Mouse (Mus musculus) limb, embryonic 11.5 days (tissue): ENCODE measurements at regions not wholly inside any gene's neighbourhood (a gene's known extent, or its start where the extent isn't known, plus 50 kb on each side); places are given as distances from the start of the nearest gene placed in this dataset.

Experiments used
- ATAC-seq: fragments of 200-750 bp; cut with Nextera tagmentation; 2 replicates; pipeline ENCODE4 v1.8.0; 2017; ENCODE audit warnings: low read depth; ENCODE audit not compliant: insufficient number of reproducible peaks, low FRiP score, low TSS enrichment
- DNase-seq: peaks from one replicate; pipeline ENCODE4 v3.0.0-alpha.2; 2015; ENCODE audit warnings: low spot score
- H3K27ac ChIP-seq: fragments of 300-500 bp; sonication (generic); replicated peaks from 2 replicates; pipeline ENCODE4 v1.5.1; 2014; ENCODE audit warnings: low read depth, mild to moderate bottlenecking, low read length
- H3K27me3 ChIP-seq: fragments of 300-500 bp; sonication (generic); 2 replicates; pipeline ENCODE4 v1.6.1; 2014; ENCODE audit warnings: mild to moderate bottlenecking, low read length, mixed read lengths; ENCODE audit not compliant: control insufficient read depth, insufficient read depth
- H3K36me3 ChIP-seq: fragments of 300-500 bp; sonication (generic); 2 replicates; pipeline ENCODE4 v1.6.1; 2014; ENCODE audit warnings: mild to moderate bottlenecking, low read length, moderate library complexity, mixed read lengths; ENCODE audit not compliant: control insufficient read depth, insufficient read depth
- H3K4me1 ChIP-seq: fragments of 300-500 bp; sonication (generic); 2 replicates; pipeline ENCODE4 v1.6.1; 2014; ENCODE audit warnings: low read length, mixed read lengths; ENCODE audit not compliant: control insufficient read depth, insufficient read depth
- H3K4me2 ChIP-seq: fragments of 300-500 bp; sonication (generic); 2 replicates; pipeline ENCODE4 v1.6.1; 2014; ENCODE audit warnings: low read depth, mild to moderate bottlenecking, moderate library complexity; ENCODE audit not compliant: severe bottlenecking
- H3K4me3 ChIP-seq: fragments of 300-500 bp; sonication (generic); 2 replicates; pipeline ENCODE4 v1.5.1; 2014; ENCODE audit warnings: low read depth, low read length
- H3K9ac ChIP-seq: fragments of 300-500 bp; sonication (generic); 2 replicates; pipeline ENCODE4 v1.6.1; 2014; ENCODE audit warnings: mild to moderate bottlenecking, low read length
- H3K9me3 ChIP-seq: fragments of 300-500 bp; sonication (generic); 2 replicates; pipeline ENCODE4 v1.6.1; 2016; ENCODE audit warnings: low read length; ENCODE audit not compliant: control insufficient read depth
- WGBS: fragments of 180-500 bp; shearing (Covaris S2); extraction: QIAGEN DNeasy Blood & Tissue Kit; methylation state at CpG from one replicate; pipeline ENCODE4 v1.1.7; 2014; 5-methylcytosine and 5-hydroxymethylcytosine counted together

GRCm38 (mm10) chr3:37943661-37944060, 219.4 kb upstream of the Gm5148 start:
- Histone ChIP-seq H3K4me2 (no peak overlapping the region), H3K27ac (no peak overlapping the region), H3K4me3 (no peak overlapping the region), H3K4me1 (no peaks in the 10 kb centered on the region), H3K9ac (no peak overlapping the region), H3K36me3 (no peaks in the 10 kb centered on the region), H3K27me3 (no peaks in the 10 kb centered on the region), H3K9me3 (no peaks in the 10 kb centered on the region)
- ATAC-seq (no peak), DNase-seq (no peak)

DNA sequence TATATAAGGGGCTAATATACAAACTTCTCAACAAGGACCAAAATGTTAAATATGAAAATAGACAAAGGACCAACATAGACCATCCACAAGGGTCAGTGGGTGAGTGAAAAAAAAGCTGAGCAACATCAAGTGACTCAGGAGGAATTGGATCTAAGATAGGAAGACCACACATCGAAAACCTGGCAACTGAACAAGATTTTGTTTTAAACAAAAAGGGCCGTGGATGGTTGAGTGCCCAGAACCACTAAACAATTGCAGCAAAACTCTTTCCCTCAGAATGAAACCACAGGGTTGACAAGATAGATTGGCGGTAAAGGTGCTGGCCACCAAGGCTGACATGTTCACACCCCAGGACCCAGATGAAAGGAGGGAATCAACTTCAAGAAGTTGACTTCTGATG, 215.7 kb upstream of the Gm5148 start:
- DNase-seq (no peak), ATAC-seq (no peak)
- WGBS = 90% methylated on average over 3 of the region's 3 CpGs

DNA sequence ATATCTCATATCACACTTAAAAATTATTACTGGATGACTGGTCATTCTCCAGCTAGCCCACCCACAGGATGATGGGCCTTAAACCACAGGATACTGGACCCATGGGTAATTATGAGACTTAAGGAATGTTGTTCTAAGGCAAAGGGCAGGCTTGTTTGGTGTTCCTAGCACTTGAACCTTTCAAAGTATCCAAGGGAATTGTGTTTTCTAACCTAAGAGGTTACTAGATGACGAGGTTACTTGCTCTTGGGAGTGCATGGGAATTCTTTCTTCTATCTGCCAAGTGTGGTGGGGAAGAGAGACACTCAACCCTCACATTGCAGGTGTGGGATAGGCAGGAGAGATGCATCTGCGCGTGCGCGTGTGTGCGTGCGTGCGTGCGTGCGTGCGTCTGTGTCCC, 214.6 kb upstream of the Gm5148 start:
- Histone ChIP-seq H3K9me3 (no peaks in the 10 kb centered on the region), H3K4me2 (no peak overlapping the region), H3K4me3 (no peak overlapping the region), H3K27me3 (no peaks in the 10 kb centered on the region), H3K27ac (no peak overlapping the region), H3K9ac (no peak overlapping the region), H3K4me1 (peaks cover 24% of the 10 kb centered on the region), H3K36me3 (no peaks in the 10 kb centered on the region)
- 97% methylated on average over 11 of the region's 11 CpGs for WGBS
- DNase-seq (no peak), ATAC-seq (no peak)

More for the DNA sequence above, 215.7 kb upstream of the Gm5148 start:
- Histone ChIP-seq H3K4me1 (peaks cover 20% of the 10 kb centered on the region), H3K27me3 (no peaks in the 10 kb centered on the region), H3K27ac (no peak overlapping the region), H3K9ac (no peak overlapping the region), H3K9me3 (no peaks in the 10 kb centered on the region), H3K4me3 (no peak overlapping the region), H3K36me3 (no peaks in the 10 kb centered on the region), H3K4me2 (no peak overlapping the region)

DNA sequence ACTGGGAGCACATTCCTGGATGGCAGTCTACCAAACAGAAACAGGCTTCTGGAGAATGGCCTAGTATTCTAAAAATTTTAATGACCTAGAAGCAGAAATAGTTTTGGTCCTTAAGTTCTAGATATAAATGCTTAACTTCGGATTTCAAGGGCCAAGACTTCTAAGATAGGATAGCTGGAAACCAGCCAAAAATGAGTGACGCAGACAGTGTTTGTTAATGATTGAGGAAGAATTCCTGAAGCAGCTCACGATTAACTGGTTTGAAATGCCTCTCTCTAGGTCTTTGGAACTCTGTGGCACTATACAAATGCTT, 213.9 kb upstream of the Gm5148 start:
- no peaks in the 10 kb centered on the region for H3K9me3 ChIP-seq
- no peak overlapping the region for H3K27ac ChIP-seq
- WGBS = 66% methylated on average over 3 of the region's 3 CpGs
- no peaks in the 10 kb centered on the region for H3K36me3 ChIP-seq
- H3K9ac ChIP-seq = no peak overlapping the region
- H3K27me3 ChIP-seq = no peaks in the 10 kb centered on the region
- no peak for ATAC-seq
- H3K4me3 ChIP-seq = no peak overlapping the region
- DNase-seq = no peak
- peaks cover 24% of the 10 kb centered on the region for H3K4me1 ChIP-seq
- no peak overlapping the region for H3K4me2 ChIP-seq

- WGBS = 30% methylated on average over 11 of the region's 11 CpGs
- H3K4me3 ChIP-seq = no peak overlapping the region
- DNase-seq (peak; percentile 19), ATAC-seq (no peak)
- H3K9ac ChIP-seq = no peak overlapping the region
- H3K9me3 ChIP-seq = no peaks in the 10 kb centered on the region
- H3K4me2 ChIP-seq = no peak overlapping the region
- peaks cover 24% of the 10 kb centered on the region for H3K4me1 ChIP-seq
- H3K36me3 ChIP-seq = no peaks in the 10 kb centered on the region
- H3K27ac ChIP-seq = no peak overlapping the region
- no peaks in the 10 kb centered on the region for H3K27me3 ChIP-seq
Observed at GRCm38 (mm10) chr3:37937381-37938283, 213.3 kb upstream of the Gm5148 start.

DNA sequence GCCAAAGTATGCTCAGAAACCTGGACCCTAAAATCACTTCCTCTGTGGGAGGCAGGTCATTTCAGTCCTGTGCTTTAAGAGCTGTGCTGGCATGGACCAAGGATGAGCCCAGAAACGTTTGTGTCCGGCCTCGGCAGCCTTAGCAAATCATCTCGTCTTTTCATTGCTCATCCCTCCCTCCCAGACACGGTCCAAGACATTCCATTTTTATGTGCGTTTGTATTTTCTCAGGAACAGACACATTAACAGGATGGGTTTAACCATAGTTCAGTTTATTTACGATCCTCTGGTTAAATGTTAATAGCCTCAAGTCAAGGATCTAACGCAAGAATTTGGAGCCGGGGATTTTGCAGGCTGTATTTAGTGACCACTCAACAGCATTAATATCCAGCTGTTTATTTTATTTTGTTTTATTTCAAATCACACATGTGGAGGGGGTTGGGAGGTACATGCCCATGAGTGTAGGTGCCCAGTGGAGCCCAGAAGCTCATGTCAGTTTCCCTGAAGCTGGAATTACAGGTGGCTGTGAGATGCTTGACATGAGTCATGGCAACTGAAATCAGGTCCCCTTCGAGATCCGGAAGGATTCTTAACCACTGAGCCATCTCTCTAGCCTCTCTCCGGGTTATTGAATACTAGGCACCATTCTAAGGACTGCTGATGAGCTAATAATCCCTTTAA, 212.1 kb upstream of the Gm5148 start:
- 0 out of 2 replicates have a peak overlapping the region, but pooled peaks have one; percentile 9 for H3K27ac ChIP-seq
- DNase-seq = peak; percentile 24
- ATAC-seq = no peak
- 21% methylated on average over 12 of the region's 12 CpGs for WGBS
- H3K9me3 ChIP-seq = no peaks in the 10 kb centered on the region
- H3K36me3 ChIP-seq = no peaks in the 10 kb centered on the region
- H3K4me3 ChIP-seq = no peak overlapping the region
- H3K9ac ChIP-seq = no peak overlapping the region
- peak overlapping the region; percentile 18; the same call in 1 of the 2 replicates for H3K4me2 ChIP-seq
- peaks cover 24% of the 10 kb centered on the region for H3K4me1 ChIP-seq
- H3K27me3 ChIP-seq = no peaks in the 10 kb centered on the region

GRCm38 (mm10) chr3:37934905-37935708, 210.8 kb upstream of the Gm5148 start:
- ATAC-seq (peak; percentile 54; the same call in 1 of the 2 replicates), DNase-seq (peak; percentile 60)
- WGBS = 5% methylated on average over 10 of the region's 10 CpGs
- Histone ChIP-seq H3K9ac (no peak overlapping the region), H3K27ac (peak overlapping the region; percentile 53; the same call in 1 of the 2 replicates), H3K27me3 (no peaks in the 10 kb centered on the region), H3K4me2 (peak overlapping the region; percentile 20; the same call in 1 of the 2 replicates), H3K36me3 (no peaks in the 10 kb centered on the region), H3K9me3 (no peaks in the 10 kb centered on the region), H3K4me3 (no peak overlapping the region), H3K4me1 (peaks cover 24% of the 10 kb centered on the region)

GRCm38 (mm10) chr3:37934236-37934635, 209.9 kb upstream of the Gm5148 start:
- Histone ChIP-seq H3K9ac (no peak overlapping the region), H3K4me3 (no peak overlapping the region), H3K36me3 (no peaks in the 10 kb centered on the region), H3K27ac (no peak overlapping the region), H3K4me2 (no peak overlapping the region), H3K4me1 (peaks cover 24% of the 10 kb centered on the region), H3K9me3 (no peaks in the 10 kb centered on the region), H3K27me3 (no peaks in the 10 kb centered on the region)
- 76% methylated on average over 2 of the region's 2 CpGs for WGBS
- DNase-seq (no peak), ATAC-seq (no peak)
